Mouse (Mus musculus) G1E-ER4 (cell line): ENCODE data around the gene Atoh7. TPM values are rescaled to one million over a fixed set of nuclear protein-coding genes. Genes with fewer than 3 reads are reported as not detected.

Experiments used
- GATA1 ChIP-seq: IDR thresholded peaks from one replicate; pipeline ENCODE4 v1.8.0; 2012; ENCODE audit warnings: low read length, inconsistent platforms
- polyA plus RNA-seq: library from polyadenylated mRNA; stranded (reverse); fragments of >175 nt; gene quantifications from 2 replicates; pipeline ENCODE4 v1.2.3, GENCODE M21; 2012

Atoh7 gene
- polyA plus RNA-seq = not detected in 2 replicates

- no peak for TF ChIP-seq GATA1
Observed at GRCm38 (mm10) chr10:63099521-63099920, at the start of gene Atoh7. Gene Atoh7 (plus strand): TSS chr10:63099651.

DNA sequence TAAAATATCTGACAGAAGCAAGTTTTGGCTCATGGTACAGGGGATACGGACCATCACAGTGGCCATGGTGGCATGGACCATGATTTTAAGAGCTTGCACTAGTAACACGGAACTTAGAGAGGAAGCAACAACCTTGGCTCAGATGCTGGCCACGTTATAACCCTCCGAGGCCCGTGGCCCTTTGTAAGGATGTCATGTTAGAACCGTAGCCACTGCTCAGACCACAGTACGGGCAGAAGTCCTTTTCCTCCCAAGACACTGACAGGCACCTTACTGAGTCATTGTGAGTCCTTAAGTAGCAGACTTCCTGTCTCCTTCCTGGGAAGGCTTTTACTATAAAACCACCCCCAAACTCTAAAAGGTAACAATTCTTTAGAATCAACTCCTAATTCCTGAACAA lies 48.2 kb upstream of the Atoh7 start:
- no peak for TF ChIP-seq GATA1

GRCm38 (mm10) chr10:63052011-63052410 lies 47.4 kb upstream of the Atoh7 start:
- no peak for TF ChIP-seq GATA1

DNA sequence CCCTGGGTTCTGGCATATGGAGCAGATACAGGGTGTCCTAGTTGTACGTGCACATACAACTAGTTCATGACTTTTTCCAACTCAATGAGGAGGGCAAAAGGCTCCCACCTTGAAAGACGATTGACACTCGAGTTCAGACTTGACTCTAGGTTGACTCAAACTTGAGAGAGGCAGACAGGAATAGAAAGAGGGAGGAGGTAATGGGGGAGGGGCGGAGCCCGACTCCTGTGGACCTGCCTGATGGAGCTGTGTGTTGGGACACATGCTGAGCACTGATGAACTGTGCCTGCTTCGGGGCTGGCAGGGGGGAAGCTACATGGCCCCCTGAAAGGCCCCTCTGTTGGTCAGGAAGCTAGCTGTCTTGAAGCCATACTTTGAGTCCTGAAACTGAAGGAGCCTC lies 46.4 kb upstream of the Atoh7 start:
- TF ChIP-seq GATA1 = no peak

- TF ChIP-seq GATA1 = no peak
Observed at GRCm38 (mm10) chr10:63054586-63054985, 44.9 kb upstream of the Atoh7 start.

GRCm38 (mm10) chr10:63056966-63057750 lies 42.3 kb upstream of the Atoh7 start:
- TF ChIP-seq GATA1 = no peak

DNA sequence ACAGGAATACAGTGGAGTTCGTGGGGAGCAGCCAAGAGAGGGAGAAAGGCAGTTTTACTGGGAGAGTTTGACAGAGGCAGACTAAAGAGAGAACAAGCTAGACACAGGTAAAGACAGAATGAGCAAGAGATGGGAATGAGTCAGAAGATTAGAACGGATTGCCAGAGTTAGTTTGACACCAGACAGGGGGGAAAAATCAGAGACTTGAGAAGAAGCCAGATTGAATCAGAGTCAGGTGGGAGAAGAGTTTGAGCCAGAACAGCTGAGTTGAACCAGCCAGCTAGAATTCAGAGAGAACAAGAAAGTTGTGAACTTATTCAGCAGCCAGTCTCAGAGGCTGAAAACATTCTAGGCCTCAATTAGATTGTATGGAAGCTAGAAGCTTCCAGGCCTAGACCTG lies 39.6 kb upstream of the Atoh7 start, which contains the start of gene Pbld1:
Pbld1 (plus strand) TSS at position 301 of the 400 bp plus-strand sequence.
- no peak for TF ChIP-seq GATA1

DNA sequence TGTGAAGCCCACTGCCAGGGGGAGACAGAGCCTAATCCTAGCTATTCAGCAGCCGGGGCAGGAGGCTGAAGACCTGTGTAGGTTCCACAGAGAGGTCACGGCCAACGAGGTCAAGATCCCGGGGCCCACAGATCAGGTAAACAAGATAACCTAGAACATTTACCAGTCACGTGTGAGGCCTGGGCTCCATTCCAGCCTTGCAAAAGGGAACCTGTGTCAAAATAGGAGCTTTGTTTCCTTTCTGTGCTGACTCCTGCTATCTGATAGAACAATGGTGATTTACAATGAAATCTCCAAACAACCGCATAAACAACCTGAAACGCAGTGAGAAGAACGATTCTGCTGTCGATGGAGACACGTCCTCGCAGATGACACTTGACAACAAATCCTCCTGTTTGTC lies 39.0 kb upstream of the Atoh7 start:
- TF ChIP-seq GATA1 = no peak

GRCm38 (mm10) chr10:63061266-63061665 lies 38.2 kb upstream of the Atoh7 start:
- no peak for TF ChIP-seq GATA1

- no peak for TF ChIP-seq GATA1
Observed at GRCm38 (mm10) chr10:63062696-63063095, 36.8 kb upstream of the Atoh7 start.

DNA sequence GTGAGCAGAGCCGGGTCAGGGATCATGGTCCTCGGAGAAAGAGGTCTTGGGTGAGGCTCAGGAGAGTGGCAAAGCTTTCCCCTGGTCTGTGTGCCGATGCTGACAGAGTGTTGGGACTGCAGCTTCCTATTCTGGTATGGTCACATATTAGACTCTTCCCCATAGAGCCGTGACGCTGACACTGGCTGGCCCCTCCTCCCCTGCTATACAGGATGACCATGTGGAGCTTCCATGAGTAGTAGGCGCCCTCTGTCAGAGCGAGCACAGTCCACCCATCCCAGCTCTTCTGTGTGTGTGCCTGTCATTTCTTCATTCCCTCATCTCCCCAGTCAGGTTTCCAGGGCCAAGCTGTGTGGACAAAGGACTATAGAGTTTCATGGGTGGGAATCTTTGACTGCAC lies 36.1 kb upstream of the Atoh7 start:
- no peak for TF ChIP-seq GATA1

- TF ChIP-seq GATA1 = no peak
Observed at GRCm38 (mm10) chr10:63064516-63064915, 34.9 kb upstream of the Atoh7 start.

DNA sequence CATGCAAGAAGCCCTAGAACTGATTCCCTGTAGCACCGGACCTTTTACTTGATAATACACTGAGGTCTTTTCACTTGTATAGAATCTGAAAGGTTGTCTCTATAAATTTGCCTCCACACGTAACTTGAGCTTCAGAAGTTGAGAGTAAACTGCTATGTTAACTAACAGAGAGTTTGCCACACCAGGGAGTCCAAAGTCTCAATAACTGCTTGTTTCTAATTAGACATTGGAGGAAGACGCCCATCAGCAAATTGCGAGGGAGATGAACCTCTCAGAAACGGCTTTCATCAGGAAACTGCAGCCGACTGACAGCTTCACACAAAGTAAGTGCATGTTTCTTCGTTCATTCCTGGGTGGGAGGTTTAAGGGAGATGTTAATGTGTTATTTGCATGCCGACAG lies 33.9 kb upstream of the Atoh7 start:
- no peak for TF ChIP-seq GATA1

GRCm38 (mm10) chr10:63065988-63066387 lies 33.5 kb upstream of the Atoh7 start:
- no peak for TF ChIP-seq GATA1

DNA sequence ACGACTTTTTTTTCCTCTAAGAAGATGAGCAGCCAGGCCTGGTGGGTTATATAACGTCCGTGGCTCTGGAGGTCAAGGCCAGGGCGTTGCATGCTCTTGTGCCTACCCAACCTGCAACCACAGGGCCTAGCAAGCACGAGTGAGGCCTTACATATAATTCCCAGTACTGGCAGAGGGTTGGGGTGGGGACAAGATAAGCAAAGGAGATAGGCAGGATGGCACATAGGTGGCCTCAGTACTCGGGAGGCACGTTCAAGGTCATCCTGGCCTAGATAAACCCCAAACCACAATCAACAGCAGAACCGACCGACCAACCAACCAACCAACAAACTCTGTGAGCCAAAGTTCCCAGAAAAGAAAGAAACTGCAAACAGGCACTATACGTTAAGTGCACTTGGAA lies 13.1 kb upstream of the Atoh7 start:
- no peak for TF ChIP-seq GATA1

GRCm38 (mm10) chr10:63089103-63089757 lies 10.2 kb upstream of the Atoh7 start:
- TF ChIP-seq GATA1 = no peak
